Mouse (Mus musculus): ENCODE measurements around the gene Dync1i2.

GRCm38 (mm10) chr2:71173031-71173430 is 38.5 kb upstream of the Dync1i2 start:
- TF ChIP-seq CTCF (IDR thresholded peaks at IDR 0.05; ENCODE audit: control insufficient read depth, insufficient read depth, insufficient replicate concordance, low read depth, low read length) (no peak), POLR2A (IDR thresholded peaks at IDR 0.05; ENCODE audit: control insufficient read depth, low read depth, low read length) (no peak)
